Mouse (Mus musculus) liver, embryonic 13.5 days (tissue): ENCODE data around the gene E4f1. TPM values are rescaled to one million over a fixed set of nuclear protein-coding genes. Genes with fewer than 3 reads are reported as not detected.

Experiments used
- ATAC-seq: fragments of 200-750 bp; cut with Nextera tagmentation; 2 replicates; pipeline ENCODE4 v1.8.0; 2017; ENCODE audit warnings: low read depth, mild to moderate bottlenecking, moderate number of reproducible peaks, moderate library complexity
- DNase-seq: peaks from one replicate; pipeline ENCODE4 v3.0.0; 2022
- H3K27ac ChIP-seq: fragments of 300-500 bp; sonication (generic); 2 replicates; pipeline ENCODE4 v1.5.1; 2015; ENCODE audit warnings: moderate library complexity, mild to moderate bottlenecking, inconsistent platforms
- H3K27me3 ChIP-seq: fragments of 300-500 bp; sonication (generic); 2 replicates; pipeline ENCODE4 v1.6.1; 2015; ENCODE audit warnings: mild to moderate bottlenecking, inconsistent platforms
- H3K36me3 ChIP-seq: fragments of 300-500 bp; sonication (generic); 2 replicates; pipeline ENCODE4 v1.6.1; 2015; ENCODE audit warnings: mild to moderate bottlenecking, inconsistent platforms
- H3K4me1 ChIP-seq: fragments of 300-500 bp; sonication (generic); replicated peaks from 2 replicates; pipeline ENCODE4 v1.6.1; 2015; ENCODE audit warnings: inconsistent platforms
- H3K4me2 ChIP-seq: fragments of 300-500 bp; sonication (generic); 2 replicates; pipeline ENCODE4 v1.6.1; 2015; ENCODE audit warnings: inconsistent platforms, mild to moderate bottlenecking, moderate library complexity
- H3K4me3 ChIP-seq: fragments of 300-500 bp; sonication (generic); replicated peaks from 2 replicates; pipeline ENCODE4 v1.5.1; 2015; ENCODE audit warnings: mild to moderate bottlenecking, inconsistent platforms
- H3K9ac ChIP-seq: fragments of 300-500 bp; sonication (generic); 2 replicates; pipeline ENCODE4 v1.6.1; 2015; ENCODE audit warnings: mild to moderate bottlenecking, inconsistent platforms
- H3K9me3 ChIP-seq: fragments of 300-500 bp; sonication (generic); replicated peaks from 2 replicates; pipeline ENCODE4 v1.6.1; 2016; ENCODE audit warnings: inconsistent platforms
- WGBS: fragments of 180-500 bp; shearing (Covaris S2); methylation state at CpG from one replicate; pipeline ENCODE4 v1.1.7; 2015; ENCODE audit not compliant: insufficient replicate concordance; 5-methylcytosine and 5-hydroxymethylcytosine counted together
- polyA plus RNA-seq: library from polyadenylated mRNA; unstranded; fragments of >200 nt; fragmentation: Nextera tagmentation; extraction: Ambion mirVana; gene quantifications from 2 replicates; pipeline ENCODE4 v1.2.1, GENCODE M21; 2015

E4f1 gene
- polyA plus RNA-seq, 1 experiment from 2014 or later: 13.0 TPM

DNA sequence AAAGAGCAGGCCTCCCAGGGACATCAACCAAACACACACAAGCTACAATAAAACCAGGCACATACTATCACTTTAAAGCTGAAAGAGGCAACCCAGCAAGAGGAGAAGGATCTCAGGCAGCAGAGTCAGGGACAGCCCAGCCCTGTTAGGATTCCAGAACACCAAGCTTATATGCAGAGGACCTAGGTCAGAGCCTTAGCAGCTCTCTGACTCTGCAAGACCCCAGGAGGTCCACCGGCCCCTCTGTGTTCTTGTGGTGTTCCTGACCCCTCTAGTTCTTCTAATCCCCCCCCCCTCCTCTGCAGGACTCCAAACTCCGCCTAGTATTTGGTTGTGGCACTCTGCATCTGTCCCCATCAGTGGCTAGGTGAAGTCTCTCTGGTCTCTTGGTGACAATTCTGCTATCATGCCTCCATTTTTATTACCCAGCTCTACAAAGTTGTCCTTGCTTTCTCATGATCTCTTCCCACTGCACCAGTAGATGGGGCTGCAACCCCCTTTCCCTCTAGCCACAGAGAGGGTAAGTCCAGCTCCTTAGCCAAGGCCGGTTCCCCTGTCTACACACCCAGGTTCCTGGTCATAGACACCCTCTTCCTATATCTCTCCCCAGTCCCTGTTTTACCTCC lies 10.2 kb upstream of the E4f1 start:
- DNase-seq (no peak), ATAC-seq (no peak)
- Histone ChIP-seq H3K27ac (peak overlapping the region; percentile 82), H3K9me3 (no peaks in the 10 kb centered on the region), H3K4me3 (no peak overlapping the region), H3K9ac (peak overlapping the region; percentile 33; the same call in 1 of the 2 replicates), H3K4me1 (peaks cover 33% of the 10 kb centered on the region), H3K27me3 (peaks cover 15% of the 10 kb centered on the region), H3K36me3 (peaks cover 28% of the 10 kb centered on the region), H3K4me2 (peak overlapping the region; percentile 76)
- 42% methylated on average over 3 of the region's 3 CpGs for WGBS

DNA sequence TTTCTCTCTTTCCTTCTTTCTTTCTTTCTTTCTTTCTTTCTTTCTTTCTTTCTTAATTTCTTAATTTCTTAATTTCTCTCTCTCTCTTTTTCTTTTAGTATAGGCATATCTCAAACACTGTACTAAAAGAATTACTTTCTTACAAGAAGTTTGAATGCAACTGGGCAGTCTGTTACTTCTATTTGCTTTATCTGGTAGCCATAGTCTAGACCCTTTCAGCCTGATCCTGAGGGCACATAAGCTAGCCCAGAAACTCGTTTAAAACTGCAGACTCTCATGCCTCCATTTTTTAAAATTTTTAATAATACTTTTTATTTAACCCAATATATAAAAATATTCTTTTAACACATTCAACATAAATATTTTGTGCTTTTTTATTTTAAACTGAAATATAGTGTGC lies 9.3 kb upstream of the E4f1 start:
- DNase-seq (no peak), ATAC-seq (no peak)
- Histone ChIP-seq H3K4me2 (peak overlapping the region; percentile 76), H3K4me3 (peak overlapping the region; percentile 84), H3K27ac (peak overlapping the region; percentile 94), H3K27me3 (peaks cover 7% of the 10 kb centered on the region; the same call in 1 of the 2 replicates), H3K36me3 (peaks cover 37% of the 10 kb centered on the region), H3K4me1 (peaks cover 32% of the 10 kb centered on the region), H3K9ac (peak overlapping the region; percentile 88; the same call in 1 of the 2 replicates), H3K9me3 (no peaks in the 10 kb centered on the region)
- WGBS: 12% methylated on average over 1 of the region's 1 CpGs

- Histone ChIP-seq H3K4me3 (peak within 1 kb of the TSS; percentile 84), H3K4me1 (peaks cover 36% of the 10 kb centered on the region), H3K36me3 (peaks cover 43% of the 10 kb centered on the region), H3K9me3 (no peaks in the 10 kb centered on the region), H3K27me3 (peaks cover 6% of the 10 kb centered on the region; the same call in 1 of the 2 replicates), H3K27ac (peak within 1 kb of the TSS; percentile 94), H3K4me2 (peak within 1 kb of the TSS; percentile 76), H3K9ac (peak within 1 kb of the TSS; percentile 88)
- WGBS: under 1% methylated on average over 48 of the region's 48 CpGs
- DNase-seq: peak; percentile 95
- ATAC-seq: peak; percentile 90
Measured at GRCm38 (mm10) chr17:24478663-24479380, 8.7 kb upstream of the E4f1 start, which contains the start of gene Mlst8. Mlst8 (minus strand) TSS chr17:24479078.

DNA sequence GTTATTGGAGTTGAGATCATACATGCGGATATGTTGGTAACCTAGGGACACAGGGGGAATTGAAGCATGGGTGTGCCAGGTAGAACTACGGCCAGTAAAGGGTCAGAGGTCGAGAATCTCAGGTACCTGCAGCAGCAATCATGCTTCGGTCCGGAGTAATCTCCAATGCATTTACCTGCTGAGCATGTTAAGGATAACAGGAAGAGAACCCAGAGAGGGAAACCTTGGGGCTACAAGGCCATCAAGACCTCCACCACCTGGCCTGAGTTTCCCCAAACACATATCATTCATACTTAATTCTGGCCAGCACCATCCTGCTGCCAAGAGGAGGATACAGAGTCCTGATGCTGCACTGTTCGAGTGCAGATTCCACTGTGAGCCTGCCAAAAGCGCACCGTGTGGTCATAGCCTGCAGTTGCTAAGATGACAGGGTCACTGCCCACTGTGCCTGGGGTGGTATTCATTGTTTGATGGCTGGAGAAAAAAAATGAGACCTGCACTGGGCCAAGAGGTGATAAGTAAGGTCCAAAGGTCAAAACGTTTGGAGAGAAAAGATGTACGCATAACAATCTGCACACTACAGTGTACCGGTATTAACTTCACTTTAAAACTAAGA lies 8.0 kb upstream of the E4f1 start:
- 50% methylated on average over 11 of the region's 11 CpGs for WGBS
- H3K4me2 ChIP-seq: peak overlapping the region; percentile 76
- H3K36me3 ChIP-seq: peaks cover 50% of the 10 kb centered on the region
- no peaks in the 10 kb centered on the region for H3K9me3 ChIP-seq
- H3K27ac ChIP-seq: peak overlapping the region; percentile 94
- ATAC-seq (no peak), DNase-seq (no peak)
- peak overlapping the region; percentile 88 for H3K9ac ChIP-seq
- H3K4me1 ChIP-seq: peaks cover 43% of the 10 kb centered on the region
- peak overlapping the region; percentile 84 for H3K4me3 ChIP-seq
- no peaks in the 10 kb centered on the region for H3K27me3 ChIP-seq

- H3K4me3 ChIP-seq: peak overlapping the region; percentile 84
- WGBS: 89% methylated on average over 20 of the region's 20 CpGs
- H3K27ac ChIP-seq: peak overlapping the region; percentile 15; the same call in 1 of the 2 replicates
- peaks cover 57% of the 10 kb centered on the region for H3K36me3 ChIP-seq
- peak overlapping the region; percentile 76 for H3K4me2 ChIP-seq
- DNase-seq (no peak), ATAC-seq (no peak)
- H3K27me3 ChIP-seq: no peaks in the 10 kb centered on the region
- H3K9me3 ChIP-seq: no peaks in the 10 kb centered on the region
- H3K4me1 ChIP-seq: peaks cover 50% of the 10 kb centered on the region
- peak overlapping the region; percentile 88 for H3K9ac ChIP-seq
Measured at GRCm38 (mm10) chr17:24477053-24477984, 7.2 kb upstream of the E4f1 start.

DNA sequence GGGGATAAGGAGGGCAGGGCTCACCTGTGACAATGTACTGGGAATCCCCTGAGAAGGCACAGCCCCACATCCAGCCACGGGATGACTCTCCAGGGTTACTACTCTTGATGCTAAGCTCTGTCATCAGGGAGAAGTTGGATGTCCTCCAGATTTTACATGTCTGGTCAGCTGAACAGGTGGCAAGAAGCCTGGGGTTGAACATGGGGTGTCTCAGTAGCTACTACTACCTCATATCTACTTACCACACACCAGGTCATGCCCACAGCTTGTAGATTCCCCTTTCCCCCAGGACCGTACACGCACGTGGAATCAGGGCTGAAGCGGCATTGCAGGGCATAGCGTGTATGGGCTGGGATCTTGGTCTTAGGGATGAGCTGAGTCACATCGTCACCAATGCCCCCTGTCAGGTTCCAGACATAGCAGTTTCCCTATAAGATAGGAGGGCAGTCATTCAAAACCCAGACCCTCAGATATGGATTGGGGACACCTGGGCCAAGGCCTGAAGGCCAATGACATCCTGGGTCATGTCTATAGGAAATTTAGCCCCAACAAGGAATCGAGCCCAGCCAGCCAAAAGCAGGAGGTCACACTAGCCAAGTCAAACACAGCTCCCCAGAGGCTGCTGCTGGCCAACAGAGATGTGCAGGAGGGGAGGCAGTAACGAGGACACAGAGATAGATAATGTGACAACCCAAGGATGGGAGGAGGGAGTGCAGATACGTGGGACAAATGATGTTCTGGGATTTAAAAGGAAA lies 6.1 kb upstream of the E4f1 start:
- no peak overlapping the region for H3K4me3 ChIP-seq
- no peaks in the 10 kb centered on the region for H3K27me3 ChIP-seq
- no peaks in the 10 kb centered on the region for H3K9me3 ChIP-seq
- DNase-seq: no peak
- 85% methylated on average over 10 of the region's 10 CpGs for WGBS
- H3K27ac ChIP-seq: peak overlapping the region; percentile 11; the same call in 1 of the 2 replicates
- ATAC-seq: no peak
- H3K36me3 ChIP-seq: peaks cover 68% of the 10 kb centered on the region
- H3K9ac ChIP-seq: no peak overlapping the region
- peaks cover 62% of the 10 kb centered on the region for H3K4me1 ChIP-seq
- H3K4me2 ChIP-seq: no peak overlapping the region

DNA sequence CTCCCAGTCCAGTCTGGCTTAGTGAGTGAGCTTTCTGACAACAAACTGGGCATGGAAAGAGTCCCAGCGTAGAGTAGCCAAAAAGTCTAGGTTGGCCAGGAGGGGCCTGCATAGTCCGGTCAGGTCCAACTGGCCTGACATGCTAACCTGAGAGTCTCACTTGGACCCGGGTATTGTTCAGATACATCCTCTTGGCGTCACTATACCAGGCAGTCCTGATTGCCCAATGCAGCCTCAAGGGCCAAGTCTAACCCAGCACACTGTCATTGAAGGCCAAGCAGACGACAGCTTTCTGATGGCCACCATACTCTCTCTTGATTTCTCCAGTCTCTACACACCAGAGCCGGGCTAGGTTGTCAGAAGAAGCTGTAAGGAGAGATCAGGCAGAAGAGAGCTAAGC lies 5.5 kb upstream of the E4f1 start:
- ATAC-seq (no peak), DNase-seq (no peak)
- H3K9me3 ChIP-seq: no peaks in the 10 kb centered on the region
- no peak overlapping the region for H3K4me2 ChIP-seq
- H3K4me3 ChIP-seq: no peak overlapping the region
- no peaks in the 10 kb centered on the region for H3K27me3 ChIP-seq
- no peak overlapping the region for H3K9ac ChIP-seq
- peaks cover 65% of the 10 kb centered on the region for H3K4me1 ChIP-seq
- WGBS: 83% methylated on average over 6 of the region's 6 CpGs
- peaks cover 68% of the 10 kb centered on the region for H3K36me3 ChIP-seq
- H3K27ac ChIP-seq: peak overlapping the region; percentile 11; the same call in 1 of the 2 replicates

- Histone ChIP-seq H3K27ac (no peak overlapping the region), H3K36me3 (peaks cover 68% of the 10 kb centered on the region), H3K9ac (no peak overlapping the region), H3K4me2 (no peak overlapping the region), H3K27me3 (no peaks in the 10 kb centered on the region), H3K4me1 (peaks cover 55% of the 10 kb centered on the region), H3K9me3 (no peaks in the 10 kb centered on the region), H3K4me3 (no peak overlapping the region)
- ATAC-seq (no peak), DNase-seq (no peak)
- 73% methylated on average over 5 of the region's 5 CpGs for WGBS
Measured at GRCm38 (mm10) chr17:24474557-24474956, 4.4 kb upstream of the E4f1 start.

DNA sequence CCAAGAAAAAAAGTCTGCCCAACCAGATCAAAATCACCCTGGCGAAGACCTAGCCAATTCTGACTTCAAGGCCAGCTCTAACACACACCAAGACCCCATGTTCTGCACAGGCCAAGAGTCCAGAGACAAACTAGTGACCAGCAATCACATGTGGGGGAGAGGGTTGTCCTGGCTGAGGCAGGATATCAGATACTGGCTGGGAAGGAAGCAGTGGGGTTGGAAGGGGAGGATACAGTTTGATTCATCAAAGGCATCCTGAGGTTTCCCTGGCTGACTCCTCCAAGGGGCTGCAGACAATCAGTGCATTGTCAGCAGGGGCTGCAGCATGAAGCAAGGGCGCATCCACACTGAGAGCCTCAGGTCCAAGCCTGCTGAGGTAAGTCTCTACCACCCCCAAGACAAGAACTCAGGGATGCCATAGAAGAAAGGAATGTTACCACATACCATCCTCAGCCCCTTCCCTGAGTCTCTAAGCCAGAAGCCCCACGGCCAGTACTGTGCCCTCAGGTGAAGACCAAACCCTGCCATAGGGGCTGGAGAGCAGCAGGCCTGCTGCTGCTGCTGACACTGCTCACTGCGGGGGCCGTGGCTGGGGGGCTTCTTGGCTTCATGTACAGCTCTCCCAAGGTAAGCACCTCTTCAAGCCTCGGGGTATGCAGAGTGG lies 3.6 kb upstream of the E4f1 start, which contains the start of gene Bricd5:
Gene Bricd5 (plus strand): TSS at position 273 of the 664 bp plus-strand sequence.
- peaks cover 68% of the 10 kb centered on the region for H3K36me3 ChIP-seq
- no peaks in the 10 kb centered on the region for H3K27me3 ChIP-seq
- H3K4me3 ChIP-seq: peak within 1 kb of the TSS; percentile 98
- H3K4me2 ChIP-seq: peak within 1 kb of the TSS; percentile 97
- H3K4me1 ChIP-seq: peaks cover 55% of the 10 kb centered on the region
- ATAC-seq (no peak), DNase-seq (no peak)
- peak within 1 kb of the TSS; percentile 99 for H3K9ac ChIP-seq
- peak within 1 kb of the TSS; percentile 92 for H3K27ac ChIP-seq
- H3K9me3 ChIP-seq: no peaks in the 10 kb centered on the region
- 71% methylated on average over 6 of the region's 6 CpGs for WGBS

DNA sequence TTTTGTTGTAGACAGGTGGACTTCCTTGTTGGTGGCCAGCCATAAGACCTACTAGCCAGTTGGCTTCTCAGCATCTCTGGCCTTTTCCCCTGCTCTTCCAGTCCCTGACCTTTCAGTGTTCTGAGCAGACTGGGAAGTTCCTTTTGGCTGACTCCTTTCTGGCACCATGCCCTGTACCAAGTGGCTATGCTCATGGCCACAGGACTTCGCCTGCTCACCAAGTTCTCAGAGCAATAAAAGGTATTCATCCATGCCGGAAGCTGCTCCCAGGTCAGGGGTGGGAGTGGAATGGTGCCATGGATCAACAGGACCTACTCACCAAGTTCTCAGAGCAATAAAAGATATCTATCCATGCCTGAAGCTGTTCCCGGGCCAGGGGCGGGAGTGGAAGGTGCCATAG lies 2.4 kb upstream of the E4f1 start:
- Histone ChIP-seq H3K9ac (peak overlapping the region; percentile 99), H3K27ac (peak overlapping the region; percentile 92), H3K36me3 (peaks cover 62% of the 10 kb centered on the region), H3K27me3 (no peaks in the 10 kb centered on the region), H3K4me3 (peak overlapping the region; percentile 98), H3K9me3 (no peaks in the 10 kb centered on the region), H3K4me1 (peaks cover 46% of the 10 kb centered on the region), H3K4me2 (peak overlapping the region; percentile 97)
- DNase-seq: no peak
- 84% methylated on average over 4 of the region's 4 CpGs for WGBS
- no peak for ATAC-seq
